Mouse (Mus musculus) heart, adult 2 months (tissue): ENCODE data around the gene Casp9.

Source experiments
- CTCF ChIP-seq: fragments of 200-600 bp; IDR thresholded peaks from 2 replicates; pipeline ENCODE4 v1.8.1; 2022; ENCODE audit warnings: antibody characterized with exemption, mild to moderate bottlenecking, moderate library complexity
- EP300 ChIP-seq: fragments of 200-500 bp; IDR thresholded peaks from 2 replicates; pipeline ENCODE4 v1.6.1; 2011; ENCODE audit warnings: low read depth, low read length, control low read depth; ENCODE audit not compliant: insufficient read depth
- POLR2A ChIP-seq: fragments of 200-500 bp; IDR thresholded peaks from 2 replicates; pipeline ENCODE4 v1.6.1; 2011; ENCODE audit warnings: mild to moderate bottlenecking, low read depth, low read length, control low read depth; ENCODE audit not compliant: insufficient read depth

GRCm38 (mm10) chr4:141804105-141804504 lies 10.7 kb downstream of the Casp9 start:
- TF ChIP-seq CTCF (peak; percentile 24; the same call in 1 of the 2 replicates), POLR2A (no peak), EP300 (no peak)
